Mouse (Mus musculus) cortical plate, adult 2 months (tissue): ENCODE measurements around the gene Osbpl10.

Experiments
- CTCF ChIP-seq: fragments of 200-500 bp; IDR thresholded peaks from 2 replicates; pipeline ENCODE4 v1.5.1; 2011; ENCODE audit warnings: mild to moderate bottlenecking, control low read depth, low read length; ENCODE audit not compliant: insufficient read depth; ENCODE audit errors: extremely low read depth
- POLR2A ChIP-seq: fragments of 200-500 bp; IDR thresholded peaks from 2 replicates; pipeline ENCODE4 v1.6.1; 2011; ENCODE audit warnings: mild to moderate bottlenecking, low read length, control low read depth; ENCODE audit not compliant: insufficient read depth; ENCODE audit errors: extremely low read depth

- TF ChIP-seq CTCF (no peak), POLR2A (no peak)
Observed at GRCm38 (mm10) chr9:115133926-115134325, 155.6 kb downstream of the Osbpl10 start.
